Mouse (Mus musculus) heart, embryonic 11.5 days (tissue): Measurements from ENCODE around the gene Hormad2. TPM values are rescaled to one million over a fixed set of nuclear protein-coding genes. Genes with fewer than 3 reads are reported as not detected.

Experiments used
- ATAC-seq: fragments of 200-750 bp; cut with Nextera tagmentation; replicated peaks from 2 replicates; pipeline ENCODE4 v1.8.0; 2017; ENCODE audit warnings: moderate library complexity; ENCODE audit not compliant: insufficient number of reproducible peaks, low FRiP score, low TSS enrichment
- H3K27ac ChIP-seq: fragments of 300-500 bp; sonication (generic); 2 replicates; pipeline ENCODE4 v1.5.1; 2014; ENCODE audit warnings: mild to moderate bottlenecking, low read depth, low read length
- H3K27me3 ChIP-seq: fragments of 300-500 bp; sonication (generic); 2 replicates; pipeline ENCODE4 v1.6.1; 2014; ENCODE audit warnings: mild to moderate bottlenecking, low read length, mixed read lengths; ENCODE audit not compliant: control insufficient read depth, insufficient read depth
- H3K36me3 ChIP-seq: fragments of 300-500 bp; sonication (generic); 2 replicates; pipeline ENCODE4 v1.6.1; 2014; ENCODE audit warnings: mild to moderate bottlenecking, low read length, moderate library complexity, mixed read lengths; ENCODE audit not compliant: control insufficient read depth, insufficient read depth
- H3K4me1 ChIP-seq: fragments of 300-500 bp; sonication (generic); 2 replicates; pipeline ENCODE4 v1.6.1; 2014; ENCODE audit warnings: low read length; ENCODE audit not compliant: control insufficient read depth, insufficient read depth
- H3K4me2 ChIP-seq: fragments of 300-500 bp; sonication (generic); 2 replicates; pipeline ENCODE4 v1.6.1; 2014; ENCODE audit warnings: mild to moderate bottlenecking, moderate library complexity
- H3K4me3 ChIP-seq: fragments of 300-500 bp; sonication (generic); 2 replicates; pipeline ENCODE4 v1.5.1; 2014; ENCODE audit warnings: low read depth, low read length
- H3K9ac ChIP-seq: fragments of 300-500 bp; sonication (generic); 2 replicates; pipeline ENCODE4 v1.6.1; 2014; ENCODE audit warnings: mild to moderate bottlenecking, low read depth, low read length, moderate library complexity
- H3K9me3 ChIP-seq: fragments of 300-500 bp; sonication (generic); replicated peaks from 2 replicates; pipeline ENCODE4 v1.6.1; 2016; ENCODE audit warnings: low read length; ENCODE audit not compliant: control insufficient read depth
- WGBS: fragments of 180-500 bp; shearing (Covaris S2); extraction: QIAGEN DNeasy Blood & Tissue Kit; methylation state at CpG from one replicate; pipeline ENCODE4 v1.1.7; 2014; ENCODE audit not compliant: insufficient replicate concordance; 5-methylcytosine and 5-hydroxymethylcytosine counted together
- polyA plus RNA-seq: library from polyadenylated mRNA; unstranded; fragments of >200 nt; fragmentation: Nextera tagmentation; extraction: Ambion mirVana; gene quantifications from 2 replicates; pipeline ENCODE4 v1.2.1, GENCODE M21; 2014

Gene Hormad2
- 0.44 and 0.82 TPM in 2 replicates for polyA plus RNA-seq

GRCm38 (mm10) chr11:4440978-4441377, at the start of gene Hormad2:
Gene Hormad2 (minus strand): TSS chr11:4441105.
- H3K9ac ChIP-seq = no peak within 1 kb of the TSS
- H3K4me2 ChIP-seq = peak within 1 kb of the TSS; percentile 34
- WGBS = 38% methylated on average over 19 of the region's 19 CpGs
- H3K27ac ChIP-seq = no peak within 1 kb of the TSS
- H3K27me3 ChIP-seq = no peaks in the 10 kb centered on the region
- H3K4me3 ChIP-seq = 0 out of 2 replicates have a peak within 1 kb of the TSS, but pooled peaks have one; percentile 10
- no peaks in the 10 kb centered on the region for H3K4me1 ChIP-seq
- no peak for ATAC-seq
- no peaks in the 10 kb centered on the region for H3K9me3 ChIP-seq
- H3K36me3 ChIP-seq = no peaks in the 10 kb centered on the region

- Histone ChIP-seq H3K27me3 (no peaks in the 10 kb centered on the region), H3K9ac (no peak overlapping the region), H3K9me3 (no peaks in the 10 kb centered on the region), H3K4me2 (no peak overlapping the region), H3K4me1 (no peaks in the 10 kb centered on the region), H3K27ac (no peak overlapping the region), H3K4me3 (no peak overlapping the region), H3K36me3 (peaks cover 38% of the 10 kb centered on the region)
- WGBS = 88% methylated on average over 4 of the region's 4 CpGs
- no peak for ATAC-seq
These were observed 48.3 kb upstream of the Hormad2 start for GRCm38 (mm10) chr11:4489207-4489606.

DNA sequence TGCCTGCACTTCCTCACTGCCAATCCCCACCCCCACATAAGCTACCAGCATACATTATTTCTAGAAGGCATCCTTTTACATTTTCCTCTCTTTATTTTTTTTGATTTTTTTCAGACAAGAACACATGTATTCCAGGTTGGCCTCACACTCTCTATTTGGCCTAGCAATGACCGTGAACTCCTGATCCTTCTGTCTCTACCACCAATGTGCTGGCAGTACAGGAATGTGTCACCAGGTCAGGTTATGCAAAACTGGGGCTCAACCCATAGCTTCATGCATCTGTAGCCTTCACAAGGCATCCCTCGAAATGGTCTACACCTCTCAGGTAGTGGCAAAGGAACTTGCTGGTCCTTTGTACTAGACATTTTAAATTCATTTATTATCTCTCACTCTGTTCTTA, 47.9 kb upstream of the Hormad2 start:
- no peaks in the 10 kb centered on the region for H3K27me3 ChIP-seq
- H3K4me1 ChIP-seq = no peaks in the 10 kb centered on the region
- H3K9me3 ChIP-seq = no peaks in the 10 kb centered on the region
- H3K4me3 ChIP-seq = no peak overlapping the region
- whole genome bisulfite sequencing = 89% methylated on average over 2 of the region's 2 CpGs
- H3K36me3 ChIP-seq = peaks cover 39% of the 10 kb centered on the region
- H3K27ac ChIP-seq = no peak overlapping the region
- no peak overlapping the region for H3K9ac ChIP-seq
- H3K4me2 ChIP-seq = no peak overlapping the region
- ATAC-seq = no peak

- Histone ChIP-seq H3K36me3 (peaks cover 39% of the 10 kb centered on the region), H3K4me2 (no peak overlapping the region), H3K27ac (peak overlapping the region; percentile 24; the same call in 1 of the 2 replicates), H3K9me3 (no peaks in the 10 kb centered on the region), H3K4me3 (no peak overlapping the region), H3K4me1 (no peaks in the 10 kb centered on the region), H3K27me3 (no peaks in the 10 kb centered on the region), H3K9ac (no peak overlapping the region)
- no peak for ATAC-seq
- 93% methylated on average over 13 of the region's 13 CpGs for WGBS
These were observed 47.5 kb upstream of the Hormad2 start for GRCm38 (mm10) chr11:4488367-4488766.

GRCm38 (mm10) chr11:4487401-4487965, 46.6 kb upstream of the Hormad2 start:
- Histone ChIP-seq H3K4me1 (no peaks in the 10 kb centered on the region), H3K27ac (peak overlapping the region; percentile 24; the same call in 1 of the 2 replicates), H3K9ac (no peak overlapping the region), H3K27me3 (no peaks in the 10 kb centered on the region), H3K4me2 (no peak overlapping the region), H3K36me3 (peaks cover 47% of the 10 kb centered on the region), H3K4me3 (no peak overlapping the region), H3K9me3 (no peaks in the 10 kb centered on the region)
- 83% methylated on average over 8 of the region's 8 CpGs for WGBS
- peak; percentile 85 for ATAC-seq

DNA sequence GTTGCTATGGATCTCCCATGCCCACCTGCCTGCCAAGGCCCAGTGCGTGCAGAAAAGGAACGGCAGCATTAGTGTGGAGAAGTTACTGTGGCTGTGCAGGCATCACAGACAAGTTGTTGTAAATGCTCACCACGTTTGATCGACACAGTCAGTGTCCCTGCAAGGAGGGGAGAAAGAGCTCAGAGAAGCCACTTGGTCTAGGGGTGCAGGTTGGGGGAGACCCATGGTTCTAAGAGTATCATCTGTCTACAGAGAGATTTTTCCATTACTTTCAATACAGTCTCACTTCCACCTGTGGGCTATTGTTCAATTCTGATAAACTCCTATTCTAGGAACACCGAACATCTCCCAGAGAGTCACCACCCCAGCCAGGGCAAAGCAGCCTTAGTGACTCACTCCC, 43.6 kb upstream of the Hormad2 start:
- H3K36me3 ChIP-seq = peaks cover 61% of the 10 kb centered on the region
- H3K27me3 ChIP-seq = no peaks in the 10 kb centered on the region
- ATAC-seq = no peak
- no peak overlapping the region for H3K27ac ChIP-seq
- no peak overlapping the region for H3K4me3 ChIP-seq
- H3K9me3 ChIP-seq = no peaks in the 10 kb centered on the region
- no peaks in the 10 kb centered on the region for H3K4me1 ChIP-seq
- 87% methylated on average over 5 of the region's 5 CpGs for WGBS
- H3K9ac ChIP-seq = no peak overlapping the region
- H3K4me2 ChIP-seq = no peak overlapping the region

GRCm38 (mm10) chr11:4482641-4483040, 41.7 kb upstream of the Hormad2 start:
- WGBS = 86% methylated on average over 5 of the region's 5 CpGs

GRCm38 (mm10) chr11:4476184-4476697, 35.3 kb upstream of the Hormad2 start:
- 88% methylated on average over 4 of the region's 4 CpGs for WGBS
- no peaks in the 10 kb centered on the region for H3K27me3 ChIP-seq
- H3K4me1 ChIP-seq = no peaks in the 10 kb centered on the region
- peaks cover 12% of the 10 kb centered on the region for H3K36me3 ChIP-seq
- no peak overlapping the region for H3K27ac ChIP-seq
- H3K4me3 ChIP-seq = no peak overlapping the region
- no peaks in the 10 kb centered on the region for H3K9me3 ChIP-seq
- H3K9ac ChIP-seq = no peak overlapping the region
- no peak overlapping the region for H3K4me2 ChIP-seq
- no peak for ATAC-seq

More at GRCm38 (mm10) chr11:4482641-4483040, 41.7 kb upstream of the Hormad2 start:
- H3K27me3 ChIP-seq = no peaks in the 10 kb centered on the region
- no peak overlapping the region for H3K4me2 ChIP-seq
- peaks cover 52% of the 10 kb centered on the region for H3K36me3 ChIP-seq
- no peak overlapping the region for H3K27ac ChIP-seq
- H3K9me3 ChIP-seq = no peaks in the 10 kb centered on the region
- no peak overlapping the region for H3K9ac ChIP-seq
- no peak for ATAC-seq
- H3K4me1 ChIP-seq = no peaks in the 10 kb centered on the region
- H3K4me3 ChIP-seq = no peak overlapping the region
